Comparison of ENCODE assay signal across 8 mouse cellular contexts in the genomic region with DNA sequence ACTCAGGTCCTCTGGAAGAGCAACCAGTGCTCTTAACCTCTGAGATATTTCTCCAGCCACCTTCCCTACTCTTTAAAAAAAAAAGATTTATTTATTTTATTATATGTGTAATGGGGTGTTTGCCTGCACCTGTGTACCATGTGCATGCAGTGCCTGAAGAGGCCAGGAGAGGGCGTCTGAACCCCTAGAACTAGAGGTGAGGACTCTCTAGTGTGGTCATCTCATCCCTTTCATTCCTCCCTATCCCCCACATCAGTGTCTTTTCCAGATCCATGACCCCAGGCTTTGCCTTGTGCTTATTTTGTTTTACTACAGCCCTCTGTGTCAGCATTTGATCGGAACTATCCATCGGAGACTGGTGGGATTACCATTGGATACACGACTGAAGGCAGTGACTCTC. TPM values are rescaled to one million over a fixed set of nuclear protein-coding genes. Genes with fewer than 3 reads are reported as not detected.
DNase-seq lines count a peak whose midpoint lies in the region; TF ChIP-seq lines count a peak whose summit lies in the region.
"Had no signal": no experiment of that assay in that cellular context is flagged by ENCODE, and none has a peak within 500 bp of the region (broad histone marks: within the 10 kb centered on the region; RNA-seq: fewer than 3 reads in every experiment).

No protein-coding gene starts in this region.

- no peak overlapping the region for H3K4me3 ChIP-seq in left cerebral cortex, adult 2 months
- H3K4me3 ChIP-seq: neural tube, embryonic 13.5 days had no signal

- peak; percentile 52 for TF ChIP-seq CTCF in left cerebral cortex, adult 2 months (IDR thresholded peaks at IDR 0.05)

- no peak overlapping the region for H3K27ac ChIP-seq in left cerebral cortex, adult 2 months
- H3K27ac ChIP-seq: neural tube, embryonic 13.5 days had no signal

- no peak for DNase-seq in left cerebral cortex, adult 2 months (ENCODE audit: extremely low spot score in 1 of 2, low spot score in 2 of 2)
- no peak for DNase-seq in left cerebral cortex, postnatal 10 days (ENCODE audit: extremely low spot score in 1 of 2, low spot score in 2 of 2)
- peak; percentile 52 for DNase-seq in R1 (ENCODE audit: low read depth, low spot score)
- DNase-seq in cerebellum, adult 9-10 months, result peak; percentile 78
- peak; percentile 55 for DNase-seq in retina, embryonic 14.5 days (ENCODE audit: low spot score)
- no peak for DNase-seq in layer of hippocampus, postnatal 36 days
- no peak for DNase-seq in frontal cortex, postnatal 25 days (ENCODE audit: low spot score in 2 of 2)

- intact Hi-C loops in left cerebral cortex, adult 2 months (cut with DNase I), result no loop called here
- intact Hi-C loops in left cerebral cortex, postnatal 10 days (cut with DNase I), result loop anchor here (5.0 kb wide), 1 partner anchor 43 kb away; no protein-coding TSS in a partner anchor

RNA-seq across cellular contexts. Expression of gene Krt222, which starts 5.2 kb away (rescaled TPM):
- 10 to 100 TPM; 31.1 to 32.0 TPM for total RNA-seq in left cerebral cortex, adult 2 months (2021)
- 10 to 100 TPM; 31.1 to 31.2 TPM for total RNA-seq in left cerebral cortex, postnatal 10 days (2021)
- total RNA-seq in layer of hippocampus, postnatal 36 days (2021), result 10 to 100 TPM; 23.5 to 23.9 TPM

RNA-seq across cellular contexts. Expression of gene Smarce1, which starts 18.3 kb away (rescaled TPM):
- total RNA-seq in left cerebral cortex, adult 2 months (2021), result 10 to 100 TPM; 60.1 to 61.1 TPM
- 10 to 100 TPM; 73.7 to 83.7 TPM for total RNA-seq in left cerebral cortex, postnatal 10 days (2021)
- 10 to 100 TPM; 56.6 to 60.4 TPM for total RNA-seq in layer of hippocampus, postnatal 36 days (2021)

RNA-seq across cellular contexts. Expression of gene Krt24, which starts 35.9 kb away (rescaled TPM):
- not detected for total RNA-seq in left cerebral cortex, adult 2 months (2021)
- total RNA-seq in left cerebral cortex, postnatal 10 days (2021), result not detected
- not detected for total RNA-seq in layer of hippocampus, postnatal 36 days (2021)

Comparison
In these comparisons a context has a peak if more than half of its experiments do, and no peak if none do; other contexts are left out.
1. DNase-seq: peak in R1 (single experiment), cerebellum, adult 9-10 months (single experiment) and retina, embryonic 14.5 days (single experiment); none in left cerebral cortex, adult 2 months (0 of 2), left cerebral cortex, postnatal 10 days (0 of 2), layer of hippocampus, postnatal 36 days (0 of 2) and frontal cortex, postnatal 25 days (0 of 2).